Mouse (Mus musculus): ENCODE results near the gene Tmem223. TPM values are rescaled to one million over a fixed set of nuclear protein-coding genes. Genes with fewer than 3 reads are reported as not detected.

Gene Tmem223
- polyA plus RNA-seq (2015; fragmentation: Nextera tagmentation; extraction: Ambion mirVana), result 141 and 155 TPM in 2 replicates

DNA sequence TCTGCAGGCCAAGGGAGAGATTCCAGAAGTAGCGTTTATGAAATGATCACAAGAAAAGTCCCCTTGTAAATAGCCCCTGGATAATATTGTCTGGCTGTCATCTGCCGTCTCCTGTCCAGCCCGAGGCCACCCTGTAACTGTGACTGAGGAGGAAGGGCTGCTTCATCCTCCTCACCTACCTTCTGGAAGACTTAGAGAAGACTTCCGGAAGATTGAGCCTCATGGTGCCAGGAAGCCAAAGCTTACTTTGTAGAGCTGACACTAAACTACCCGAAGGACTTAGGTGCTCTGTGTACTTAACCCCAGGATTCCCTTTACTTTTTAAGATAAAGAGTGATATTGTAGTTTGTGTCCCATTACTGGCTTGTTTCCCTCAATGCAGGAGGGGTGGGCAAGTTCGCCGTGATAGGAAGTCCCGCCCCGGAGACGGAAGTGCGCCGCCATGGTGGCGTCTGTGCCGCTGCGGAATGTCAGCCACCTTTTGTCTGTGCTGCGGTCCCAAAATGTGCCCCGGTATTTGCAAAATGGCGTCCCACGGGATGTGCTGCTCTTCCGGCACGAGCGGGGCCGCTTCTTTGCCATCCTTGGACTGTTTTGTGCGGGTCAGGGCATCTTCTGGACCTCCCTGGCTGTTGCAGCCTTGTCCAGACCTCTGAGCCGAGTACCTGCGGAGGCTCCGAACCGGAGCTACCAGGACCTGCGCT lies at the start of gene Tmem223:
TSS of gene Tmem223 (plus strand) at position 430 of the 704 bp plus-strand sequence.
- WGBS, result 20% methylated on average over 29 of the region's 29 CpGs

DNA sequence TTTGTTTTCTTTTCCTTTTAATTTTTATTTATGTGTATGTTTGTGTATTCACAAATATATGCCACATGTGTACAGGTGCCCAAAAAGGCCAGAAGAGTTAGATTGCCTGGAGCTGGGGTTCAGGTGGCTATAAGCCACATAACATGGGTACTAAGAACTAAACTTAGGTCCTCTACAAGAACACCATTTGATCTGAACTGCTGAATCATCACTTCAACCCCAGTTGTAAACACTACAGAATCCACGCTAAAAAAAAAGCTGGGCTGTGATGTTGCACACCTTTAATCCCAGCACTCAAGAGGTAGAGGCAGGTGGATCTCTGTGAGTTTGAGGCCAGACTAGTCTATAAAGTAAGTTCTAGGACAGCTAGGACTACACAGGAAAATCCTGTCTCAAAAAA lies 49.4 kb upstream of the Tmem223 start:
- Histone ChIP-seq H3K4me3 (no peak overlapping the region), H3K9ac (no peak overlapping the region), H3K36me3 (peaks cover 19% of the 10 kb centered on the region), H3K4me2 (no peak overlapping the region), H3K27me3 (no peaks in the 10 kb centered on the region), H3K4me1 (peaks cover 25% of the 10 kb centered on the region), H3K9me3 (no peaks in the 10 kb centered on the region), H3K27ac (no peak overlapping the region)
- WGBS, result 68% methylated on average over 1 of the region's 1 CpGs
- no peak for ATAC-seq (ENCODE audit: insufficient number of reproducible peaks, low FRiP score, low TSS enrichment, low read depth)

More for the DNA sequence above, at the start of gene Tmem223:
- Histone ChIP-seq H3K27me3 (no peaks in the 10 kb centered on the region), H3K4me1 (peaks cover 28% of the 10 kb centered on the region), H3K36me3 (peaks cover 67% of the 10 kb centered on the region), H3K4me2 (peak within 1 kb of the TSS; percentile 45), H3K4me3 (peak within 1 kb of the TSS; percentile 65), H3K9ac (peak within 1 kb of the TSS; percentile 83), H3K9me3 (no peaks in the 10 kb centered on the region), H3K27ac (peak within 1 kb of the TSS; percentile 92)
- no peak for ATAC-seq (ENCODE audit: insufficient number of reproducible peaks, low FRiP score, low TSS enrichment, low read depth)

DNA sequence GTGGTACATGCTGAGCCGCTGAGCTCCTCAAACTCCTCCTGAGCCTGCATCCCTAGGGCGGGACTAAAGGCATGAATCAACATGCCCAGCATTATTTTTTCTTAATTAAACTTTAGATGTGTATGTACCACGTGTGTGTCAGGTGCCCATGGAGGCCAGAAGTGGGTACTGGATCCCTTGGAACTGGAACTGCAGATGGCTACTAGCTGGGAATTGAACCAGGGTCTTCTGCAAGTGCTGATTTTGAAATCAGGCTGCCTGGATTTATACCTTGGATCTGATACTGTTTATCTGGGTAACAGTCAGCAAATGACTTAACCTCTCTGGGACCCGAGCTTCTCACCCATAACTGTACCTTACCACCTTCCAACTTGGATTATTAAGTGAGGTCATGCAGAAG lies 48.8 kb upstream of the Tmem223 start:
- Histone ChIP-seq H3K4me2 (peak overlapping the region; percentile 58), H3K4me3 (peak overlapping the region; percentile 75), H3K27ac (no peak overlapping the region; the same call in 1 of the 2 replicates), H3K9ac (no peak overlapping the region; the same call in 1 of the 2 replicates), H3K4me1 (peaks cover 29% of the 10 kb centered on the region), H3K36me3 (peaks cover 23% of the 10 kb centered on the region), H3K27me3 (no peaks in the 10 kb centered on the region), H3K9me3 (no peaks in the 10 kb centered on the region)
- WGBS, result 35% methylated on average over 4 of the region's 4 CpGs
- ATAC-seq (ENCODE audit: insufficient number of reproducible peaks, low FRiP score, low TSS enrichment, low read depth), result no peak

DNA sequence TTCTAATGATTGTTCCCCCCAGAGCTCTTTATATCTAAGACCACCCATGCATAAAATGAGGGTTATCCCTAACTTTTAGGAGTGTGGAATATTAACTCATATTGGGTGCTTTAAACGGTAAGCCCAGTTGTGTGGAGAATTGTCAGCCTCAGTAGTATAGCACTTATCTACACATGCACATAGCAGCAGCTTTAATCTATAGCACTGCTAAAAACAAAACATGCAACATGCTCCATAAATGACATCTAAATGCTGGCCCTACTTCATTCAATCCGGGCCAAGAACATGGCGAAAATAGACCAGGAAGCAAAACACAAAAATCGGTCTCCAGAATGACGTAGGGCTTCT lies 48.3 kb upstream of the Tmem223 start:
- H3K9me3 ChIP-seq, result no peaks in the 10 kb centered on the region
- under 1% methylated on average over 5 of the region's 5 CpGs for WGBS
- H3K4me2 ChIP-seq, result peak overlapping the region; percentile 58
- peak overlapping the region; percentile 75 for H3K4me3 ChIP-seq
- H3K4me1 ChIP-seq, result peaks cover 29% of the 10 kb centered on the region
- ATAC-seq (ENCODE audit: insufficient number of reproducible peaks, low FRiP score, low TSS enrichment, low read depth), result no peak
- H3K27me3 ChIP-seq, result no peaks in the 10 kb centered on the region
- H3K27ac ChIP-seq, result peak overlapping the region; percentile 97
- H3K9ac ChIP-seq, result peak overlapping the region; percentile 79
- H3K36me3 ChIP-seq, result peaks cover 23% of the 10 kb centered on the region

DNA sequence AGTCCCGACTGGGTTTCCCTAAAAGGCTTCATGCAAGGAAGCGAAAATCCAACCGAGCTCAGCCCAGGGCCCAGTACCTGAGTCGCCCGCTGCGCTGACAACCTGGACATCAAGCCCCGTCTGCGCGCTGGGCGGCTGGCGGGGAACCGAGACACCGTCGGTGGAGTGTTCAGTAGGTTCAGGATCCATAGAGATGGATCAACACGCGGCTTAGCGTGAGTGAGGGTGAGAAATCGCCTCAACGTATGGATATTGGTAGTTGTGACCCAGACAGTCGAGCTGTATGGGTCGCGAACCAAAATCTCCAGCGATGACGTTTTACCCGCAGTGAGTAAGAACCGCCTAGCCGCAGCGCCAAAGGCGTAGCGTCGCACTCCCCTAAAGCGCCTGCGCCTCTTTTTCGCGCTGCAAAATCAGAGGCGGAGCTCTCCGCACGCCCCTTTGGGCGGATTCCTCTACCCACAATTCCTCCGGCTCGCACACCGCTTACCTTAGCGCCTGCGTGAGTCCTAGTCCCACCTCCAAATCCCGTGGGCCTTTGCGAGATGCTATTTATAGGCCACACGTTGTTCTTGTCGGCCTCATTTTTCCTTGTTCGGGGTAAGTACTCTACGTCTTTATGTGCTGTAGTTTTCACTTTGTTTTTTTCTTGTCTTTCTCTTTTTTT lies 47.8 kb upstream of the Tmem223 start, which contains the start of gene Slc3a2:
TSS of gene Slc3a2 (minus strand) at position 463 of the 667 bp plus-strand sequence.
- H3K27ac ChIP-seq, result peak within 1 kb of the TSS; percentile 97
- peak within 1 kb of the TSS; percentile 75 for H3K4me3 ChIP-seq
- H3K9ac ChIP-seq, result peak within 1 kb of the TSS; percentile 89
- WGBS, result under 1% methylated on average over 50 of the region's 50 CpGs
- ATAC-seq (ENCODE audit: insufficient number of reproducible peaks, low FRiP score, low TSS enrichment, low read depth), result peak; percentile 94
- no peaks in the 10 kb centered on the region for H3K27me3 ChIP-seq
- peak within 1 kb of the TSS; percentile 58 for H3K4me2 ChIP-seq
- H3K4me1 ChIP-seq, result peaks cover 29% of the 10 kb centered on the region
- H3K36me3 ChIP-seq, result peaks cover 23% of the 10 kb centered on the region
- H3K9me3 ChIP-seq, result no peaks in the 10 kb centered on the region

DNA sequence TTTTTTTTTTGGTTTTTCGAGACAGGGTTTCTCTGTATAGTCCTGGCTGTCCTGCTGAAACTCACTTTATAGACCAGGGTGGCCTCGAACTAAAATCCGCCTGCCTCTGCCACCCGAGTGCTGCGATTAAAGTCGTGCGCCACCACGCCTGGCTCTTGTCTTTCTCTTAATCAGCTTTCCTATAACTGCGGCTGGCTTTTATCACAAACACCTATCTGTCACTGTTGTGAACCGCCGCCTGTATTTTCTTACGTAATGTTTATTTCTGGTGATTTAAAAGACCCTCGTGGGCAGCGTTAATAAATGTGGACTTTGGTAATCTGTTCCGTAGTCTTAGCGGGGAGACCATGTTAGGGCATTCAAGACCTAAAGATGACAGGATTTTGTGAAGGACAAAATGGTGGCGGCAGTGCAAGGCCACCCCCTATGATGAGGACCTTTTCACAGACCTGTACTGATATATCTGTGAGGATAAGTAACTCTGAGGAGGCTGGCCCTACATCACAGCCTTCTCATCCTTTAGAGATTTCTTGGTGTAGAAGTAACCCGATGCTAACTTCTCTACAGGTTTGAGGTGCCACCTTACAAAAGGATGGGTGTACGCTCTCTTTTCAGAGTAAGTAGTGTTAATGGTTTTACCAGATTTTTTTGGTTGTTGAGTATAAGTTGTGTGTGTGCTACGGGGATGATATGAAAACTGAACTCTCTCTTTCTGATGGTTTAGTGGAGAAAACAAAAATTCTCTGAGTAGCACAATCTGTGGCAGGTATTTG lies 47.0 kb upstream of the Tmem223 start:
- WGBS, result 0% methylated on average over 20 of the region's 20 CpGs
- Histone ChIP-seq H3K27me3 (no peaks in the 10 kb centered on the region), H3K4me2 (peak overlapping the region; percentile 52), H3K36me3 (peaks cover 23% of the 10 kb centered on the region), H3K9ac (peak overlapping the region; percentile 89), H3K4me3 (peak overlapping the region; percentile 75), H3K4me1 (peaks cover 29% of the 10 kb centered on the region), H3K27ac (peak overlapping the region; percentile 90), H3K9me3 (no peaks in the 10 kb centered on the region)
- ATAC-seq (ENCODE audit: insufficient number of reproducible peaks, low FRiP score, low TSS enrichment, low read depth), result no peak

DNA sequence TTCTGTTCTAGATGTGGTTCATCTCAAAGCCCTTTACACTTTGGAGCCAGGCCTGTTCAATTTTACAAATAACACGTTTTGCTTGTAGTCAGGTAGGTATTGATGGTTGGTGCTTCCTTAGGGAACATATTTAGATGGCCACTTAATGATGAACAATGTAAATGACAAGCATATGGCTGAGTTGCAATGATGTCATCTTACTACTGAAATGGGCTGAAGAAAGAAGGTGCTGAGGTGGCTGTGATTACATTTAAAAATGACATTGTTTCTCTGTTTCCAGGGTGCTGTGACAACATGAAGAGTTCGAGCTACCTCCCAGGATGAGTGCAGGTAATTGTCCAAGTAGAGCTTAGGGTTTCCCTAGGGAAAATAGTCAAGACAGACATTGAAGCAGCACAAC lies 46.4 kb upstream of the Tmem223 start:
- WGBS, result 1% methylated on average over 2 of the region's 2 CpGs
- ATAC-seq (ENCODE audit: insufficient number of reproducible peaks, low FRiP score, low TSS enrichment, low read depth), result no peak

DNA sequence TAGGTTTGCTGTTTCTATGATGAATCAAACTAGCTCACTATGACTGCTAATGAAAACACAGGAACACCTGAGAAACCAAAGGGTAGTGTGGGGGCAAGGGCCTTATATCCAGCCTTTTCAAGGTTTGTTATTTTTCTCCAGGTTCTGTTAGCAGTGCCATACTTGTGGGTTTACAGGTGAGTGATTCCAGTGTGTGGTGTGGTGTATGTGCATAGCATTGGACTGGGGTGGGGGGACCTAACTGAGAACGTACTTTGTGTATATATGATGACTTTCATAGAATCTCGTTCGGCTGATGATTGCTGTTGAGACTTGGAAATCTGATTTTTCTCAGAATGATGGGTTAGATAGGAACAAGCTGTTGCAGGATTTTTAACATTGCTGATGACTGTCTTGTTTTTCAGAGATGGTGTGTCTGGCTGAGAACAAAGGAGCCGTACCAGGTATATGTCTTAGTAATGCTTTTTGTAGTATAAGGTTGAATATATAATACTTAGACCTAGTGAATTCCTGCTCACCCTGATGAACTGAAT lies 45.6 kb upstream of the Tmem223 start:
- Histone ChIP-seq H3K9ac (no peak overlapping the region), H3K4me3 (peak overlapping the region; percentile 75), H3K4me2 (peak overlapping the region; percentile 52), H3K9me3 (no peaks in the 10 kb centered on the region), H3K36me3 (peaks cover 23% of the 10 kb centered on the region), H3K27ac (no peak overlapping the region; the same call in 1 of the 2 replicates), H3K27me3 (no peaks in the 10 kb centered on the region), H3K4me1 (peaks cover 29% of the 10 kb centered on the region)
- 42% methylated on average over 4 of the region's 4 CpGs for WGBS
- no peak for ATAC-seq (ENCODE audit: insufficient number of reproducible peaks, low FRiP score, low TSS enrichment, low read depth)

More for the DNA sequence above, 46.4 kb upstream of the Tmem223 start:
- peaks cover 29% of the 10 kb centered on the region for H3K4me1 ChIP-seq
- peaks cover 23% of the 10 kb centered on the region for H3K36me3 ChIP-seq
- H3K9me3 ChIP-seq, result no peaks in the 10 kb centered on the region
- H3K27me3 ChIP-seq, result no peaks in the 10 kb centered on the region
- peak overlapping the region; percentile 75 for H3K4me3 ChIP-seq
- peak overlapping the region; percentile 90 for H3K27ac ChIP-seq
- peak overlapping the region; percentile 52 for H3K4me2 ChIP-seq
- H3K9ac ChIP-seq, result peak overlapping the region; percentile 89

DNA sequence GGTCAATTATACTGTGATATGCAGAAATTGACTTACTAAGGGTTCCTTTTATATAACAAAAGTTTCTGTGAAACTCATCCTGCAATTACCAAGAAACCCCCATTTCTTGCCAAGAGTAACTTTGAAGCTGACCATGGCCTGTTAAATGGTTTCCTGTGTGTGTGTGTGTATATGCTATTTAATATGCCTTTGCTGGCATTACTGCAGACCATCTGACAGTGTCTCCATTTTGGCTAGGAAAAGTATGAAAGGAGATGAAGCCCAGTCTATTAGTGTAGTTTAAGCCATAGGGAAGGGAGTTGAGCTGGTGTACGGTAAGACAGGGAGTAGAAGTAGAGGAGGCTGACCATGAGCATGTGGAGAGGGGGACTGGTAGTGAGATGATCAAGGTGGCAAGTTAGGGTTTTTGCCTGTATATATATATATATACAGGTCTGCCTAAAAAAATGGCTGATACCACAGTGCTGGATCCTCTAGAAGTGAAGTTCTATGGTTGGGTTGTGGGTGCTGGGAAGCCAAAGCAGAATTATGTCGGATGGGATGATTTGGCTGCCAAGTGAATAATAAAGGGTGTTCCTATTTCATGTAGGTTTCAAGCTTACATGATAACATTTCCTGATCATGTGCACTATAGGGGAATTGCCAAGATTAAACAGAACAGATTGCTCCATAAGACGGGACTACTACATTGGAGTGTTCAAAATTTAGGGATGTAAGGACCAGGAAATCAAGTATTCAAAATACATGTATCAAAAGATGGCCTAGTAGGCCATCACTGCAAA lies 44.0 kb upstream of the Tmem223 start:
- no peak overlapping the region for H3K4me2 ChIP-seq
- no peak overlapping the region for H3K27ac ChIP-seq
- H3K4me1 ChIP-seq, result peaks cover 26% of the 10 kb centered on the region
- peaks cover 23% of the 10 kb centered on the region for H3K36me3 ChIP-seq
- WGBS, result 19% methylated on average over 3 of the region's 3 CpGs
- no peak for ATAC-seq (ENCODE audit: insufficient number of reproducible peaks, low FRiP score, low TSS enrichment, low read depth)
- H3K9me3 ChIP-seq, result no peaks in the 10 kb centered on the region
- H3K27me3 ChIP-seq, result no peaks in the 10 kb centered on the region
- H3K4me3 ChIP-seq, result no peak overlapping the region
- H3K9ac ChIP-seq, result no peak overlapping the region

DNA sequence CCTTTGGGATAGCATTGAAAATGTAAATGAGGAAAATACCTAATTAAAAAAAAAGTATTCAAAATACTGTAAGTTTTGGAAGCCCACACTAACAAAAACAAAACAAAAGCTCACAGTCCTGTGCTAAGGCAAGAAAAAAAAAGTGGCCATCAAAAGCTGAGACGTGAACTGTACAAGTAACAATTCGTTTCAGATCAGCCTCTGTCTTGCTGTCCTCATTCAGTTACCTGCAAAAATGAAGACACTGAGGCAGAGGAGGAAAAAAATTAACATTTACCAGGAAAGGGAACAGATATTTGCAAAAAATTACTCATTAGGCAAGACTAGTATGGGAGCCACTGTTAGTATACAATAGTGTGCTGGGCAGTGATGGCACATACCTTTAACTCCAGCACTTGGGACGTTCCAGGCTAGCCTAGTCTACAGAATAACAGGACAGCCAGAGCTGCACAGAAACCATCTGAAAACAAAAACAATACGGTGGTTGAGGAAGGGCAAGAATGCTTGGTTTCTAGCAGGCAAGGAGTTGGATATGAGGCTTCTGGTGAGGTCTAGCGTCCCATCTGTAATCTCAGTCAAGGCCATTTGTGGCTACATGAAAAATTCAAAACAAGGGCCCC lies 43.2 kb upstream of the Tmem223 start:
- 21% methylated on average over 5 of the region's 5 CpGs for WGBS
- no peak overlapping the region for H3K4me3 ChIP-seq
- ATAC-seq (ENCODE audit: insufficient number of reproducible peaks, low FRiP score, low TSS enrichment, low read depth), result no peak
- no peaks in the 10 kb centered on the region for H3K27me3 ChIP-seq
- H3K4me2 ChIP-seq, result no peak overlapping the region
- no peak overlapping the region for H3K27ac ChIP-seq
- peaks cover 19% of the 10 kb centered on the region for H3K4me1 ChIP-seq
- peaks cover 23% of the 10 kb centered on the region for H3K36me3 ChIP-seq
- H3K9me3 ChIP-seq, result no peaks in the 10 kb centered on the region
- H3K9ac ChIP-seq, result no peak overlapping the region
